Mouse (Mus musculus) retina, embryonic 14.5 days (tissue): ENCODE measurements at regions not wholly inside any gene's neighbourhood (a gene's known extent, or its start where the extent isn't known, plus 50 kb on each side); places are given as distances from the start of the nearest gene placed in this dataset.
A peak's percentile ranks its signal among the peaks of the same experiment; 100 is the strongest.
"Not testable (repeated sequence)": the region's sequence is repeated elsewhere in the genome, so short reads cannot be mapped to it uniquely, and the experiment has no call there.

Experiments used
- DNase-seq: peaks from one replicate; pipeline ENCODE4 v3.0.0-alpha.2; 2015; ENCODE audit warnings: low spot score

DNA sequence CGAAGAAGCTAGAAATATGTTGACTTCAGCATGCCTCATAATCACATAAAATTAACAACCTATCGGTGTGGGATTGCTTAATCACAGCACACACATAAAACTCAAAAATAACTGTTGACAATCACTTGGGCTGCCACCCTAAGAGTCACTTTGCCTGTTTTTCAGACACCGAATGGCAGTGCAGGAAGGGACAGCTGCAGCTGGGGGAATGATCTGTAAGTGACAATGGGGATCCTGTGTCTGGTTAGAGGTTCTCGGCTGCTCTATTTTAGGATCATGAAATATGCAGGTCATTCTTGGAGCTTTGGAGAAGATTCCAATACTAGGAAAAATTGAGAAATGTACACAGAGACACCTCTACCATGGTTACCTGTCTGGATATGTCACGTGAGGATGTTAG lies 54.4 kb upstream of the Tcf12 start:
- no peak for DNase-seq

DNA sequence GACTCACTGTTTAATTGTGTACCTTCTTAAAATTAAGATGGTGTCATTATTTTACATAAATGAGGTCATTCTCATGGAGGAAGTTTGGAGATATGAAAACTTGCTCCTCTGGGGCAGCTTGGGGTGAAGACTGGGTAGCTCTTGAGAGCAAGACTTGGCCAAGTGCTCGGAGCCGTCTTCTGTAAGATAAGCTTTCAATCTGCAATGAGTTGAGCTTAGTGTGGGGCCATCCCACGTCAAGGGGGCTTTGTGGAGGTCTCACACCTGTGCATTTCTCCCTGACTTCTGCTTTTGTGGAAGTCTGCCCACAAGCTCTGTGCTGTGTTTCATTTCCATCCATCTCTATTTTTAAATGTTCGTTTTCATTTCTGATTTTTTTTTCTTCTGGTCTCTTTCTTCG lies 54.9 kb upstream of the Tcf12 start:
- DNase-seq = no peak

DNA sequence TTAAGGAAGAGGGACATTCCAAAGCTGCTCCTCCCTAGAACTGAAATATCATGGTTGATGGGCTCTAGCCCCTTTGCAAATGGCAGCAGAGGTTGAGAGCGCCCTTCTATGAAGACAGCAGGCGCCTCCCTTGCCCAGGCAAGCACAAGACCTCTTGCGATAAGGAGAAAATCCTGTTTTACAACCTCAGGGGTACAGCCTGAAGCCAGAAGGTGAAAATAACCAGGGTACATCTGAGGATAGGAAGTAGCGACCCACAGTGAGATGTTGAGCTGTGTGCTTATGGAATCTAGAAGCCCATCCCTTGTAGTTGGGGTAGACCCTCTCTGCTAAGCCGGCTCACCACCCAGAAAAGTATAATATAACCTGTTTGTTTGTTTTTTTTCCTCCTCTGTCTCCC lies 57.6 kb upstream of the Tcf12 start:
- DNase-seq = no peak

DNA sequence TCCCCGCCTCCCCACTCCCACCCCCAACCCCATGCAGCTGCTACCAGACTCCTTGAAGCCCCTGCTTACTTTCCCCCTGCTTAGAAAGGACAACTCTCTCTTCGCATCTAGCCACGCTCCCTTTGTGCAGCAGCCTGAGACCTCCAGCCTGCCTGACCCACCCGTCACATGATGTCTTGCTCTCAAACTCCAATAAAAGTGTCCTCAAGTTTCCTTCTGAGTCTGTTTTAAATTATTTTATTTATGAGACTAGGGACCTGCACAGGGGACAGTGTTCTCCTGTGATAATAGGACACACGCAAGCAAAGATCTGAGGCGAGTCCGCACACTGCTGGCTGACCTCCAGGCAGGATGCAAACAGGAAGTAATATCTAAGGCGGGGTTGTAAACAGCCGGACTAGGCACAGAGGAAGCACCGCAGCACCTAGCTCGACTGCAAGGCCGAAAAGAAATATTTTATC lies 58.1 kb upstream of the Tcf12 start:
- DNase-seq = peak; percentile 49

DNA sequence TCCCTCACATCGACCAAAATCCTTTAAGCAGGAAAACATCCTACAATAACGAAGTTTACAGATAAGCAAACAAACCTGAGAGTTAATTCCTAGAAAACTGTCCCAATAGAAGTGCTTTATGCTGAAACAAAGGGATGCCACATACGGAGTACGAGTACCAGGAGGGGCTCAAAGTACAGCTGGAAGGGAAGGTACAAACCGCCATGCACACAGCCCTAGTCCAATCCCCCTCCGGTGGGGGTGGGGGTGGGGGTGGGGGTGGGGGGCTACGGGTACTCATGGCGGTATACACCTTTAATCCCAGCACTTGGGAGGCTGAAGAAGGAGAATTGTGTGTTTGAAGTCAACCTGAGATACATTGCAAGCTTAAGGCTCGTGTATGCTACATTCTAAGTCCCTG lies 58.6 kb upstream of the Tcf12 start:
- no peak for DNase-seq

DNA sequence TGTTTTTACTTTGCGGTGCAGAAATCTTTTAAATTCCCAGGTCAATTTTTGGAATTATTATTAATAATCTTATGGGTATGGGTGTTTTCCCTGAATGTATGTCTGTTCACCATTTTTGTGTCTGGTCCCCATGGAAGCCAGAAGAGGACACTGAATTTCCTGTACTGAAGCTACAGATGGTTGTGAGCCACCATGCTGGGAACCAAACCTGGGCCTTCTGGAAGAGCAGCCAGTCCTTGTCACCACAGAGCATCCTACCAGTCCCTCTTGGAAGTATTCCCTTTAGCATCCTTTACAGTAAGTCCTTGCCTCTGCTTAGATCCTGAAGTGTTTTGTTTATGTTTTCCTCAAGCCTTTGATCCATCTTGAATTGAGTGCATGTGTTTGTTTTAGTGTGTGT lies 60.7 kb upstream of the Tcf12 start:
- DNase-seq = no peak

DNA sequence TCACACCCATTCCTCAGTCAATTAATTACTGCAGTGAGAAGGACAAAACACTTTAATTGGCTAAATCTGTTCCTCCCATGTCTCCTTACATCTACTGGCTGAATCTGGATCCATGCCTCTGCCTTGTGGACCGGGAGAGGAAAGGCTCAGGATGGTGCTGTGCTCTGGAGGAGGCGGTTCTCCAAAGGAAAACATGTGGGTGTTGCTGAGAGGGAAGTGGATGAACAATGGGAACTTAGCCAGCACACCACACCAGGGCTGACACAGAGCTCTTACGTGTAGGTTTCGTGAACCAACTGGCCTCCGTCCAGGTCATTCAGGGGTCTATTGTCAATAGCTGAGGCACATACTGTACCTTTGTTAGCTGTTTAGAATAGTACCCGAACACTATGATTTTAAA lies 69.3 kb upstream of the Tcf12 start:
- no peak for DNase-seq

DNA sequence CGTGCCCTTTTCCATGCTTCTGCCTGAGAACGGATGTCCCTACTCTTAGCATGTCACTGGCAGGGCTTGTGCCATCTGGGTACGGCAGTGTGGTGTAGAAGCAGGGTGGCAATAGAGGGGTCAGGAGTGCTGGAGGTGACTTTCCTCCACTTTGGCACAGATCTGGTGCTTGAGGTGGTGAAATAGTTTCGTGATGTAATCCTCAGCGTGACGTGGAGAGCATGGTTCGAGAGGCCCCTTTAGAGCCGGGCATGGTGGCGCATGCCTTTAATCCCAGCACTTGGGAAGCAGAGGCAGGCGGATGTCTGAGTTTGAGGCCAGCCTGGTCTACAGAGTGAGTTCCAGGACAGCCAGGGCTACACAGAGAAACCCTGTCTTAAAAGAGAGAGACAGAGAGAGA lies 71.7 kb upstream of the Tcf12 start:
- no peak for DNase-seq

DNA sequence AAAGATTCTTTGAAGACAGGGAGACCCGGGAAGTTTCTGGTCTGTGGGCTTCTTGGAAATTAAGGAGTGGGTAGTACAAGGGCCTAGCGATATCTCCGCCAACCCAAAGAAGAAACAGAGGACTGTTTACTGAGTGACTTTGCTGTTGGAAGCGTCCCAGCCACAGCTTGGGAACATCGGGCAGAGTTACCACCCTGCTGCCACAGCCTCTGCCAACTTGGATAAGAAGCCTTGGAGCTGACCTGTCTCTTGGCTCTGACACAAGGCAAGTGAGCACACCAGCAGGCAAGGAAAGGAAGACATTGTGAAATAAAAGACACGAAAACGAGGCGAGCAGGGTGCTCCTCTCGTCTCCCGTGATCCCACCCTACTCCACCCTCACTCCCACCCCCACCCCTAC lies 72.3 kb upstream of the Tcf12 start:
- no peak for DNase-seq

DNA sequence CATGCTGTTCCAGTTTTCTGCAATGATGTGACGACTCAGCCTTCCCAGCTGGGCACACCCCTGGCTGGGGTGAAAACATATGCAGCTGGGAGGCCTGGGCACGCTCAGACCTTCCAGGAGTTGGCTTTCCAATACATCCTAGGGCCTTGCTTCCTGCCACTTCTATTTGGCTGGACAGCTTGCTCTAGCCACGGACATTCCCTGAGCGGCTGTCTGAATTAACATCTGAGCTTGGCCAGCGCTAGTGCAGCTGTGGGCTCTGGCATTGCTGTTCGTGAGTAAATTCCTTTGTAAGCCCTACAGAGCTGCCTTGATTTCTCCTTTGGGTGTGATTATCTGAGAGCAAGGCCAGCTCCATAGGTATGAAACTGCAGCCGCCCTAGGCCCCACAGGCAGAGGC lies 78.2 kb upstream of the Tcf12 start:
- no peak for DNase-seq

DNA sequence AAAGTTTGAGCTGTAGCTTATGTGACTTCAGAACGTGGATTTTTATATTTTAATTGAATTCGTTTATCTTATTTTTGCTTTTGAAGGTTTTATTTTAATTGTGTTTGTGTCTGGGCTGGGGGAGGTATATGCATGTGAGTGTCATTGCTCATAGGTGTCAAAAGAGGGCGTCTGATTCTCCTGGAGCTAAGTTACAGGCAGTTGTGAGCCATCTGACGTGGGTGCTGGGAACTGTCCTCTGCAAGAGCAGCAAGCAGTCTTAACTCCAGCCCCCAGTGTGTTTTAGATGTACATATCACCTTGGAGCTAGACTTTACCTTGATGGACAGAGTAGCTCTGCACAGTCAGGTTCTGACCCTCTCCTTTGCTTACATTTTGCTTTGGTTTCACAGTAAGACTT lies 79.0 kb upstream of the Tcf12 start:
- DNase-seq = no peak

DNA sequence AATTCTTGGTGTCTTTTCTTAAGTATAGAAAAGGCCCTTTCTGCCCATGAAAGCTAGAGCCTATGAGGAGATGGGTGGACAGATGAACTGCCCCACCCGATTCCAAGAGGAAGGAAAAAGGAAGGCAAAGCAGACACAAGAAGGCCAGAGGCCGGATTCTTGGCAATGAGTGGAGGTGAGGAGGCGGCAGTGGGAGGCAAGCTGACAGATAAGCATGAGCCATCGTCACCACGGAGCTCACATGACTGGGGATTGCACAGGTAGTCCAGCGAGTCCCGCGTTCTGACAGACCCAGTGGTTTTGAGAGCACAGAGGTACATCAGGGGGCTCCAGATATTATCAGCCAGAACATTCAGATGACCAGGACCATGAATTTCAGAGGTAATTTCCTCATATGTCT lies 79.4 kb upstream of the Tcf12 start:
- DNase-seq = no peak

DNA sequence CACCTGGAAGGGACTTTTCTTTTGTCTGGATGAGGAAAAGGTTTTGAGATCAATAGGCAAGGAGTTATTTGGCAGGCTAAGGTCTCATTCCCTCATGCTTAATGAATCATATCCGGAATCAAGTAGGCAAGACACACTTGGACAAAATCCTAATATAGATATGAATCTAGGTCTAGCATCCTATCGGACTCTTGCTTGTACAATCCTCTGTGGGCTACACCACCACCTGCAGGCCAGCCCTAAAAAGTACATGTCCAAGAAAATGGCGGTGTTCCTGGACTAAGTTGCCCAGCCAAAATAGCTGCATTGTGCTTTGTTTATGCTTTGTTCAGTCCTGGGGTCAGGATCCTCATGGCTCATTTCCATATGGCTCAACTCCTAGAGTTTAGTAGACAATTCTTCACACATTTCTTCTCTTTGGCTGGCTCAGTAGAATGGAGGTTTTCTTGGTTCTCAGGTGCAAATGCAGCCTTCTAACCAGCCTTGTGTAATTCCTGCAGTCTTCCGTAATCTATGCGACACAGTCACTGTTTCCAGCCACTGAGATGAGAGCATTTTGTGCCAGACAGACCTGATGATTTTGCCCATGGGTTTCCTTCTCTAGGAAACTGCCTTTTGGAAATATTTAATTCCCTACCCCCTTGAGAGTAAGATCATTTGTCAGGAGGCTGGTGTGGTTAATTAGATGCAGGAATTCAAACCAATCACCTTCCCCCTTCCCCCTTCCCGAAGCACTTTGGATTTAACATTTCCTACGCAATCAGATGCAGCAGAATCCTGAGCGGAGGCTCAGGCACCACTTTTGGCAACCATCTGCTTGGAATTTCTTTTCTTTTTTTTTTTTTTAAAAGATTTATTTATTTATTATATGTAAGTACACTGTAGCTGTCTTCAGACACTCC lies 80.6 kb upstream of the Tcf12 start:
- peak; percentile 69 for DNase-seq

DNA sequence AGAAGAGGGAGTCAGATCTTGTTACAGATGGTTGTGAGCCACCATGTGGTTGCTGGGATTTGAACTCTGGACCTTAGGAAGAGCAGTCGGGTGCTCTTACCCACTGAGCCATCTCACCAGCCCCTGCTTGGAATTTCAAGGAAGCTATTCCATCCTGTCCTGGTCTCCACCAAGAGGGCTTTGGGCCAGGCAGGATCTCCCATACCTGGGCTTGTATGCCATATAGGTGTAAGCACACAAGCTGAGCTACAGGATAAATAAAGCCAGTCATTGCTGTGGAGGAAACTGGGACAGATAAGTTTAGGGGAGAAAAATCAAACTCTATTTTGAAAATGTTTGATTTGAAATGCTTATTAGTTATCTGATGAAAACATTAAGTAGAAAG lies 81.3 kb upstream of the Tcf12 start:
- DNase-seq = not testable (repeated sequence)

DNA sequence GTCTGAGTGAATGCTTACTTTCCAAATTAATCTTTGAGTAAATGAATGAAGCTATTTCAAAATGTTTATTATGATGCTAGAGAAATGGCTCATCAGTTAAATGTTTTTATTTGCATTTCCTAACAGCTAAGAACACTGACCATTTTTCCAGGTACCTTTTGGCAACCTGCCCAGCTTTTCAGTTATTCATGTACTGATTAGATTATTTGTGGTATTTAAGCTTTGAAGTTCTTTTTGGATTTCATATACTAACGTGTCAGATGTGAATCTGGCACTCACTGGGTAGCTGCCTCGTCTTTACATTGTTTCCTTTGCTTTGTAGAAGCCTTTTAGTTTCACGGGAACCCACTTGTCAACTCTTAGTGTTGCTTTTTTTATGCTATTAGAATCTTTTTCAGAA lies 79.3 kb upstream of the Zfp280d start:
- no peak for DNase-seq

DNA sequence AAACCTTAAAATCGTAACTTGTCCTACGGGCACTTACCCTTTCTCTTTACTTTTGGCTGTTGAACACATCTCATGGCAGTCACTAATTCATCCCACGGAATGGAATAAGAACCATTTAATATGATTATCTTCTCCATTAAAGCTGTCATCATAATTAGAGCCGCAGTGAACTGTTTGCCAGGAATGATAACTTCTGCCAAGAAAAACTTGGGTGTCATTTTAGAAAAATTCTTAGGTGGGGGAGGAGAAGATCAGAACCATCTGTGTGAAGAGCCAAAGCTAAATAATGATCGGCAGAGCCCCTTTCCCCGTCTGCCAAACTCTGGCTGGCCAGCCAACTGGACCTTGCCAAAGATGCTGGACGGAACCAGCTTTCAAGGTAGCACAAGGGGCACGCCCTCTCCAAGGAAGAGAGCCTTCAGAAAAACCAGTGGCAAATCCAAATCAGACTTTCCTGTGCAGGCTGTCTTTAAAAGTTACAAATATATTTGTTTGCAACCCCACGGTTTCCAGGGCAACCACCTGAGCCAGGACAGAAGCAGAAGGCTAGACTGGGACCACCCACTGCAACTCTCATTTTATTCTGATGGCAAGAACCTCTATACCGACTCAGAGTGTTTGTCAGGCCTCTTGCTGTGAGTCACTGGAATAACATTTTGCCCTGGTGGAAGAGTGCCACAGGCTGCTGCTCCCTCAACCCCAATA lies 77.9 kb upstream of the Zfp280d start:
- no peak for DNase-seq

DNA sequence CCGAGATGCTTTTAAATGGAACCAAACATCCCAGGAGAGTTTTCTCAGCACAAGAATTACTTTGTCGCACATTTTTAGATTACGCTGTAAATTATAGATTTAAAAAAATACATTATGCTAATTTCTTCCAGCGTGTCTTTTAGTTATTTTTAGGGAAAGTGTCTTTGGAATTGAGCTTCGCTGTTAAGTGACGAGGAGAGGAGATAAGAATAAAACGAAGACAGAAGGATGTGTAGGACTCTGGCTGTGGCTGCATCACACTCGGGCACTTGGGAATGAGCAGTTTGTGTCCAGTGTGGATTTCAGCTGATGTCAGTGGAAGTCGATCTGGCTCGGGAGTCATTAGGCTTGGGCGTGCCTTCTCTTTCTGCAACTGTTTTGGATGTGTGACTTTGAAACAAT lies 77.3 kb upstream of the Zfp280d start:
- DNase-seq = no peak

DNA sequence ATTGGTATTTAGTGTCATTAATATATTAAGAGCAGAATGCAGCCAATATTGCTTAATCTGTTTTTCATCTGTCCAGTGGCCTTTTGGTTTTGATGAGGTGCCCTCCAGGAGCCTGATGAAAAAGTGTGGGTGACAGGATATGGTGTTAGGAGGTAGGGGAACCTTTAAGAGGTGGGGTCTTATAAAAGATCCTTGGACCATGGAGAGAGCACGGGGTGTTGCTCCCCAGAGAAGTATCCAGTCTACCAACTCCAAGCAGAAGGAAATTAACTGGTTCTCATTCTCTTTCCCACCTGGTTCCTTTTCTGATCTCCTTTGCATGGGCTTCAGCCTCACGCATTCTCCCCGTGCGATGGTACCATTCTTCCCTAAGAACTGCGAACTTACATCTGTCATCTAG lies 75.7 kb upstream of the Zfp280d start:
- no peak for DNase-seq

DNA sequence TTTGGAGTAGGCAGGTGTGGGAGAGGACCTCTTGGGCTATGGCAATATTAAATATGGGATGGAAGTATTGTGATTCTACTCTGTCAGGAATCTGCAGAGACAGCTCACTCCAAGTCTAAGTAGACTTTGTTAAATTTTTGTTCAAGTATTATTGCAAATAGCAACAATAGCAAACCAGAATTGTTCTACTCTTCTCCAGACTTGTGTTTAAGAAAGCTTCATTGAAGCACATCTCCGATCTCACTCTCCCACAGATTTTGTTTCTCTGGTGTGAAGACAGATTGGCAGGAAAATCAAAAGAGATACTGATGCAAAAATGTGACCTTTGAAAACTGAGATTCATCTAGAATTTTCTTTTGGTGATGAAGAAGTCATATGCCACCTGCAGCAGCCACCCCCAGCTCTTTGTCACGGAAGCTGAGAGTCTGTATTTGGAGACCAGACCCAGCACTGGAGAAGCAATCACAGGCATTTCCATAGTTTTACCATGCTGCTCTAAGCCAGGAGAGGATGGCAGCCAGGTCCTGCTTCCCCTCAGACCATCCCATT lies 70.2 kb upstream of the Zfp280d start:
- DNase-seq = no peak

DNA sequence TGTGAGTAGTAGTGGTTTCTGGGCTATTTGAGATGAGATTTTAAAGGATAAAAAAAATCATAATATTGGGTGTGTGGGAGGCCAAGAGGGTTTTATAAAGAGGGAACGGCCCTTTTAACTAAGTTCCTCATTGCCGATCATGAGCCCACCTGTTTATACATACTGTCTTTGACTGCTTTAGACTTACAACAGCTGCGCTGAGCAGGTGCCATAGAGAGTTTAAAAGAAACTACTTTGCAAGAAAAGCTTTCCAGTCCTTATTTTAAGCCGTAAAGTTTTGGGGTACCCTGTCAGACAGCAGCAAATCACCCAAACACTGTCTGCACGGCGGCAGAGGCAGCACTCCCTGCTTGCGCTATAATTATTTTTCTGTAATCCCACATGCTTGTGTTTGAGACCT lies 68.8 kb upstream of the Zfp280d start:
- DNase-seq = no peak

DNA sequence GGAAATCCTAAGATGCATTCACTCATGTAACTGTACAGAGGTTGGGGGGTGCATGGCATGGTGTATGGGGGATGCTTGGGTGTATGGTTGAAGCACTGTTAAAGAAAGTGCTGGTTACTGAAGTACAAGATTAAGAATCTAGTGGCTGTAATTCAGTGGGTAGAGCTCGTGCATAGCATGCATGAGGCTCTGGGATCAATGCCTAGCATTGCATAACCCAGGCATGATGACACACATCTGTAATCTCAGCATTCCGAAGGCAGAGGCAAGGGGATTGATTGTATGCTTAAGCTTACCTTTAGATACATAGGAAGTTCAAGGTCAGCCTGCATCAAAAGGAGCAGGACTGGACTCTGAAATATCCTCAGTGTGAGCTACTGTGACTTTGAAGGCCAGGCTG lies 67.7 kb upstream of the Zfp280d start:
- DNase-seq = no peak

DNA sequence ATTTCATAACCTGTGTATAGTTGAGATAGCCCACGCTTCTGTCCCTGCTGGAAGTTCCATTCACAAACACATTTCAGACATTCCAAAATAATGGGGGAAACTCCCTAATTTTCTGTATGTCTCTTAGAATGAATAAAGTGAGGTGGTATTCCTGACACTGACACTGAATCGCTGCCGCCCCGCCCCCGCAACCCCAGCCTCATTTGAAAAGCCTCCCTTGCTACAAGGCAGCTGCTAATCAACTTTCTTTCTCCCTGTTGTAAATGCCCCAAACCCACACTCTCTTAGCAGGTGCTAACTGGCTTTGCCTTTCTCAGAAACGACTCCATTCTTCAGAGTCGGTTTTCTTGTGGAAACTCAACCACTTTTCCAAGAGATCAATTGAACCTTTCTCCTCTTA lies 66.4 kb upstream of the Zfp280d start:
- no peak for DNase-seq

DNA sequence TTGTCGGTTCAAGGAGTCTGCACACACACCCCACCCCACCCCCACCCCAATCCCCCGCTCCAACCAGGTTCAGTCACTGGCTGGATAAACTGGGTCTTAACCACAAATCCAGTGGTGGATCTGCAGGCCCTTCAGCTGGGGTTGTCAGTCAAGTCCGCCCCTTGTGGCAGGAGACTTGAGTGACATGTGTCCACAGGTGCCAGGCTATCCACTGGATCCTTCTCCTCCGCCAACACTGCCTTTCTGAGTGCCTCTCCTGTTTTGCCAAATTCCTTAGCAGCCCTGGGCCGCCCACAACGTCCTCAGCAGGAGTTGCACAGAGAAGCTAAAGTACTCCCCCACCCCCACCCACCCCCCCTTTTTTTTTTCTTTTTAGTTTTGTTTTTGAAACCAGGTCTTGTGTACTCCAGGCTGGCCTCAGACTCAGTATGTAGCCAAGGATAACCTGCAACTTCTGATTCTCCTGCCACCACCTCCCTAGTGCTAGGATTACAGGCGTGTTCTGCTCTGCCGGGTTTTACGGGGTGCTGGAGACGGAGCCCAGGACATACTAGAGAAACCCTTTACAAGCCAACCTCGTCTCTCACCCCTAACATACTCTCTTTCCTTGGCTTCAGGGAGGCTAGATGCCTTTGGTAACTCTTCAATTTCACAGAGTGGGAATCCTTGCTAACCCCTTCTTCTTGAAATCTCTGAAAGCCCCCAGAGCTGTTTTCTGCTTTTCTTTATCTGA lies 57.2 kb upstream of the Zfp280d start:
- no peak for DNase-seq
